Mouse (Mus musculus) T-cell, adult 66 days (primary cell): ENCODE measurements around the gene Rsph4a. TPM values are rescaled to one million over a fixed set of nuclear protein-coding genes. Genes with fewer than 3 reads are reported as not detected.

Source experiments
- total RNA-seq, 2 experiments: library from RNA; stranded (reverse); gene quantifications; 3 replicates in 1 of 2; 4 replicates in 1 of 2; pipeline ENCODE4 v1.2.4; 2023

Rsph4a gene
- not detected for total RNA-seq

DNA sequence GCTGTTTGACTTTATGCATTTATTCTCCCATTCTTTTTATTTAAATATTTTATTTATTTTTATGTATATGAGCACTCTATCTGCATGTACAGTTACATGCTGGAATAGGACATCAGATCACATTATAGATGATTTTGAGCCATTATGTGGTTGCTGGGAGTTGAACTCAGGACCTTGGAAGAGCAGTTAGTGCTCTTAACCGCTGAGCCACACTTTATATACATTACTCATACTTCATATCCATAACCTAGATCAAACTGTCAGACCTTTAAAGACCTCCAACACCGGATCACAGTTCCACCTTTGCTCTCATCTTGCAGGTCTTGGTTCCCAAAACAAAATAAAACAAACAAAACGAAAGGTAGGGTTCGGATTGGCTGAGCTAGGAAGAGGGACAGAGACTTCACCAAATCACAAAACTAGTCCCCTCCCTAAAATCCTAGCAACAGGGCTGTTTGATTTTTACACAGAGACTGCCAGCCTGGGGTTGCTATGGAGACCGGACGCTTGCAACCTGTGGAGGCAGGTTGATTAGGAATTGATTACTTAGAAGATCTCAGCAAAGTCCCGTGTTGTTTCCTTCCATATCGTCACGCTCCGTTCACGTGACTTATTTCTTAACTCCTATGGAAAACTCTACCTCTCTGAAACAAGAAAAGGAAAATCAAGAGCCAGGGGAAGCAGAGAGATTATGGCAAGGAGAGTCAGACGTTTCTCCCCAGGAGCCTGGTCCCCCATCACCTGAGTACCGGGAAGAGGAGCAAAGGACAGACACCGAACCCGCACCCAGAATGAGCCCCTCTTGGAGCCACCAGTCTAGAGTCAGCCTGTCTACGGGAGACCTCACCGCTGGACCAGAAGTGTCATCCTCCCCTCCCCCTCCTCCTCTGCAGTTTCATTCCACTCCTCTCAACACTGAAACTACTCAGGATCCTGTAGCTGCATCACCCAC, at the start of gene Rsph4a:
Gene Rsph4a (plus strand): TSS at position 582 of the 952 bp plus-strand sequence.

GRCm38 (mm10) chr10:33857421-33857820, 47.5 kb upstream of the Rsph4a start, which contains the start of gene Sult3a1:
Sult3a1 (plus strand) TSS chr10:33857721.

GRCm38 (mm10) chr10:33950803-33951583, 46.1 kb downstream of the Rsph4a start, which contains the start of gene Zup1:
Zup1 (minus strand) TSS chr10:33951269.

Other genes starting within 250 kb of the Rsph4a start
- gene Sult3a2, start 118.4 kb upstream of the Rsph4a start, total RNA-seq: not detected
- gene Sult3a1, start 47.4 kb upstream of the Rsph4a start, total RNA-seq: not detected
- 10 to 100 TPM; 89.2 to 91.0 TPM for gene Zup1, start 46.2 kb downstream of the Rsph4a start, total RNA-seq
- gene Rwdd1, start 114.5 kb downstream of the Rsph4a start, total RNA-seq: 10 to 100 TPM; 53.2 to 66.0 TPM
- not detected for gene Trappc3l, start 132.5 kb downstream of the Rsph4a start, total RNA-seq
- not detected for gene Calhm4, start 139.2 kb downstream of the Rsph4a start, total RNA-seq
- not detected for gene Calhm5, start 191.4 kb downstream of the Rsph4a start, total RNA-seq
- 10 to 100 TPM; 18.4 to 19.1 TPM for gene Calhm6, start 222.9 kb downstream of the Rsph4a start, total RNA-seq